Comparison of ENCODE assay signal across 8 mouse cellular contexts in genomic region chrX:85676808-85677207, GRCm38 (mm10).
DNase-seq lines count a peak whose midpoint lies in the region; ATAC-seq and TF ChIP-seq lines count a peak whose summit lies in the region.
"Had no signal": no experiment of that assay in that cellular context is flagged by ENCODE, and none has a peak within 500 bp of the region (broad histone marks: within the 10 kb centered on the region; RNA-seq: fewer than 3 reads in every experiment).

No protein-coding gene starts in this region.

- no peak overlapping the region for H3K4me2 ChIP-seq in hindbrain, postnatal 0 days (ENCODE audit: low read depth, low read length)
- H3K4me2 ChIP-seq: heart, embryonic 15.5 days had no signal

- no peaks in the 10 kb centered on the region for H3K4me1 ChIP-seq in hindbrain, postnatal 0 days (ENCODE audit: insufficient read depth, low read length)
- no peaks in the 10 kb centered on the region for H3K4me1 ChIP-seq in limb, embryonic 10.5 days
- H3K4me1 ChIP-seq: heart, embryonic 15.5 days had no signal

- no peak overlapping the region for H3K9ac ChIP-seq in hindbrain, postnatal 0 days (replicated peaks; ENCODE audit: low read length)
- H3K9ac ChIP-seq: heart, embryonic 15.5 days had no signal

- H3K4me3 ChIP-seq in hindbrain, postnatal 0 days (ENCODE audit: low read length) = no peak overlapping the region
- no peak overlapping the region for H3K4me3 ChIP-seq in limb, embryonic 10.5 days
- H3K4me3 ChIP-seq: heart, embryonic 15.5 days had no signal

- peak; percentile 9 for DNase-seq in ovary, postnatal 36 days (ENCODE audit: low spot score)
- no peak for DNase-seq in ovary, adult 18-20 months (ENCODE audit: low spot score)
- peak; percentile 3 for DNase-seq in WW6 (ENCODE audit: low read depth, low spot score)
- DNase-seq in embryo, embryonic 10 days (ENCODE audit: low spot score) = peak; percentile 43
- peak; percentile 47 for DNase-seq in hindbrain, postnatal 0 days (ENCODE audit: low spot score)
- peak; percentile 49 for DNase-seq in limb, embryonic 10.5 days (ENCODE audit: low spot score)
- DNase-seq in retina, embryonic 14.5 days (ENCODE audit: low spot score) = peak; percentile 73

- WGBS in hindbrain, postnatal 0 days = 24% methylated on average over 7 of the region's 7 CpGs
- WGBS in limb, embryonic 10.5 days = 16% methylated on average over 7 of the region's 7 CpGs

- no peak overlapping the region for H3K27ac ChIP-seq in hindbrain, postnatal 0 days
- H3K27ac ChIP-seq in limb, embryonic 10.5 days = no peak overlapping the region
- H3K27ac ChIP-seq: heart, embryonic 15.5 days had no signal

- peak; percentile 79 for TF ChIP-seq CTCF in hindbrain, postnatal 0 days (IDR thresholded peaks at IDR 0.05; ENCODE audit: low read depth)

- H3K36me3 ChIP-seq in hindbrain, postnatal 0 days (ENCODE audit: insufficient read depth, low read length) = no peaks in the 10 kb centered on the region
- no peaks in the 10 kb centered on the region for H3K36me3 ChIP-seq in limb, embryonic 10.5 days
- H3K36me3 ChIP-seq: heart, embryonic 15.5 days had no signal

- H3K9me3 ChIP-seq in hindbrain, postnatal 0 days (ENCODE audit: low read length) = no peaks in the 10 kb centered on the region
- no peaks in the 10 kb centered on the region for H3K9me3 ChIP-seq in limb, embryonic 10.5 days (replicated peaks)
- H3K9me3 ChIP-seq: heart, embryonic 15.5 days had no signal

- 0 out of 2 replicates have a peak, but pooled peaks have one; percentile 27 for ATAC-seq in hindbrain, postnatal 0 days

- no peaks in the 10 kb centered on the region for H3K27me3 ChIP-seq in hindbrain, postnatal 0 days (ENCODE audit: insufficient read depth, low read length)
- H3K27me3 ChIP-seq in limb, embryonic 10.5 days (ENCODE audit: low read depth, poor library complexity, severe bottlenecking) = no peaks in the 10 kb centered on the region
- H3K27me3 ChIP-seq: heart, embryonic 15.5 days had no signal
